Mouse (Mus musculus) c-Kit-negative CD71-positive TER-119-positive erythroid progenitor cells, embryonic 14.5 days (primary cell): Measurements from ENCODE around the gene Acvrl1.
"Not testable (repeated sequence)": the region's sequence is repeated elsewhere in the genome, so short reads cannot be mapped to it uniquely, and the experiment has no call there.

Experiments used
- DNase-seq: peaks from one replicate; pipeline ENCODE4 v3.0.0-alpha.2; 2013; ENCODE audit warnings: low read depth, low spot score

Gene Acvrl1

GRCm38 (mm10) chr15:101107906-101108671, 20.2 kb upstream of the Acvrl1 start:
- no peak for DNase-seq

GRCm38 (mm10) chr15:101113176-101113575, 15.1 kb upstream of the Acvrl1 start:
- DNase-seq, result no peak

GRCm38 (mm10) chr15:101113778-101114177, 14.5 kb upstream of the Acvrl1 start:
- DNase-seq, result not testable (repeated sequence)

GRCm38 (mm10) chr15:101115511-101116110, 12.7 kb upstream of the Acvrl1 start, which contains the start of gene Ankrd33:
TSS of gene Ankrd33 (plus strand) at chr15:101115755.
- DNase-seq, result no peak

- no peak for DNase-seq
Measured at GRCm38 (mm10) chr15:101118399-101119125, 9.8 kb upstream of the Acvrl1 start.

GRCm38 (mm10) chr15:101121411-101122289, 6.7 kb upstream of the Acvrl1 start:
- DNase-seq, result no peak

GRCm38 (mm10) chr15:101122290-101122589, 6.1 kb upstream of the Acvrl1 start:
- no peak for DNase-seq

- DNase-seq, result no peak
Measured at GRCm38 (mm10) chr15:101123202-101123601, 5.1 kb upstream of the Acvrl1 start.

GRCm38 (mm10) chr15:101125561-101125960, 2.8 kb upstream of the Acvrl1 start:
- DNase-seq, result no peak

- no peak for DNase-seq
Measured at GRCm38 (mm10) chr15:101126876-101127544, 1.3 kb upstream of the Acvrl1 start.

GRCm38 (mm10) chr15:101129412-101129811, 1.1 kb downstream of the Acvrl1 start:
- no peak for DNase-seq

GRCm38 (mm10) chr15:101131498-101131897, 3.2 kb downstream of the Acvrl1 start:
- no peak for DNase-seq

- DNase-seq, result no peak
Measured at GRCm38 (mm10) chr15:101132041-101132440, 3.7 kb downstream of the Acvrl1 start.

GRCm38 (mm10) chr15:101132761-101133160, 4.4 kb downstream of the Acvrl1 start:
- no peak for DNase-seq

- DNase-seq, result no peak
Measured at GRCm38 (mm10) chr15:101133993-101134704, 5.8 kb downstream of the Acvrl1 start.

GRCm38 (mm10) chr15:101135405-101135804, 7.1 kb downstream of the Acvrl1 start:
- DNase-seq, result no peak

- no peak for DNase-seq
Measured at GRCm38 (mm10) chr15:101137455-101137854, 9.1 kb downstream of the Acvrl1 start.

GRCm38 (mm10) chr15:101138675-101139074, 10.4 kb downstream of the Acvrl1 start:
- no peak for DNase-seq

- no peak for DNase-seq
Measured at GRCm38 (mm10) chr15:101139885-101140284, 11.6 kb downstream of the Acvrl1 start.

GRCm38 (mm10) chr15:101140587-101140986, 12.3 kb downstream of the Acvrl1 start:
- no peak for DNase-seq
